In the genomic region with DNA sequence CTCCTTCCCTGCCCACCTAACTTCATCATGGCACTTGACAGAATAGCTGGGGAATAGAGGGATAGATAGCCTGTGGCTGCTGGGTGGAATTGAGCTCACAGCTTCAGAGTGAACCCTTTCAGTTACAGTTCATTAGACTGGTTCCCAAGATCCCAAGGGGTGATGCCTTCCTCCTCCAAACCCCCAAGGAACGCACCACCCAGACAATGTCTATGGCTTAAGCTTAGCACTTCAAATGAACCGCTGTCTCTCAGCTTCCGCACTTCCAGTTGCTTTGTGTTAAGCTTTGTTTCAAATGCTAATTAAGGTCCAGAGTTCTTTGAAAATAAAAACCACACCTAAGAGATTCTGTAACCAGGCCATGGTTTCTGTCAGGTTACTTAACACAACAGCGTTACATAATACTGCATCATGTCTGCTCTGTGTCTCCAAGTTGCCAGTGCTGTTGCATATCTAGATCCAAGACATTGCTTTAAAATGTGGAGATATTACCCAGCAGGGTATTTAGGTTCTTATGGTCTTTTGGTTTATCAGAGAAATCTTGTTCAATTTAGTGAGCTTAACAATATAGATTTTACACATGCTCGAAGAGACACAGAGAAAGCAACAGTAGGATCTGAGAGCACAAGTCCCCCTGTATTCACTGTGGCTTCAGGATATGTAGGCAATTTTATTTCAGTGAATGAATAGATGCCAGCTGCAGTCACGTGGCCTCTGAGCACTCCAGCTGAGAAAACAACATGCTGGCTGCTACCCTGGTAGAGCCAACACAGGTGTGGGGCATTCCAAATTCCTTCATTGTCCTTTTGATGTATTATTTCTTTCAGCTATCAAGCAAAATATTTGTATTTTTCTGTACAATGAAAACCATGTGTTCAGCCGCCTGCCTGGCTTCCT, we compare ENCODE assay signal across 11 mouse cellular contexts.
DNase-seq lines count a peak whose midpoint lies in the region; ATAC-seq and TF ChIP-seq lines count a peak whose summit lies in the region.
"Had no signal": no experiment of that assay in that cellular context is flagged by ENCODE, and none has a peak within 500 bp of the region (broad histone marks: within the 10 kb centered on the region; RNA-seq: fewer than 3 reads in every experiment).

No protein-coding gene starts in this region.

- no peak for TF ChIP-seq CTCF in cortical plate, adult 2 months (IDR thresholded peaks at IDR 0.05; ENCODE audit: extremely low read depth, insufficient read depth, low read length)

- no peak overlapping the region for H3K4me3 ChIP-seq in cortical plate, adult 2 months (ENCODE audit: insufficient read depth, low read length)

- no peak for DNase-seq in frontal cortex, postnatal 36 days (ENCODE audit: low spot score in 2 of 2)
- peak; percentile 20 for DNase-seq in Muller cell, postnatal 12 days (ENCODE audit: inconsistent ontology term)
- DNase-seq in mesoderm, embryonic 11.5 days (ENCODE audit: low read depth, low spot score) = peak; percentile 34
- DNase-seq in spleen, postnatal 36 days (ENCODE audit: low spot score in 2 of 2) = no peak
- no peak for DNase-seq in gastrocnemius, postnatal 10 days
- DNase-seq in gastrocnemius, postnatal 4 days (ENCODE audit: low spot score in 2 of 2) = no peak
- DNase-seq: B cell, adult 2 months; liver, postnatal 0 days had no signal

- TF ChIP-seq POLR2A in cortical plate, adult 2 months (IDR thresholded peaks at IDR 0.05; ENCODE audit: extremely low read depth, insufficient read depth, low read length) = no peak

- peak overlapping the region; percentile 5; the same call in 1 of the 2 replicates for H3K27ac ChIP-seq in cortical plate, adult 2 months (ENCODE audit: insufficient read depth, low read length)

- peak; percentile 69 for ATAC-seq in frontal cortex, adult (ENCODE audit: low TSS enrichment)
- ATAC-seq: intestine, embryonic 16.5 days; liver, postnatal 0 days had no signal

- H3K4me1 ChIP-seq in cortical plate, adult 2 months (ENCODE audit: control insufficient read depth, insufficient read depth, low read length) = peaks cover 6% of the 10 kb centered on the region

Comparison
In these comparisons a context has a peak if more than half of its experiments do, and no peak if none do; other contexts are left out.
1. DNase-seq: peak in Muller cell, postnatal 12 days (single experiment) and mesoderm, embryonic 11.5 days (single experiment); none in frontal cortex, postnatal 36 days (0 of 2), spleen, postnatal 36 days (0 of 2), gastrocnemius, postnatal 10 days (single experiment) and gastrocnemius, postnatal 4 days (0 of 2).